Mouse (Mus musculus) CH12.LX (cell line): ENCODE measurements around the gene Man2b2.

ENCODE experiments used
- CHD1 ChIP-seq: IDR thresholded peaks from 2 replicates; pipeline ENCODE4 v1.6.1; 2012; ENCODE audit warnings: low read depth, low read length, improper control_type of control experiment, inconsistent platforms
- CHD2 ChIP-seq: IDR thresholded peaks from 2 replicates; pipeline ENCODE4 v1.6.1; 2011; ENCODE audit warnings: low read length, improper control_type of control experiment
- CTCF ChIP-seq, 2 experiments: IDR thresholded peaks in 1 of 2; conservative IDR thresholded peaks in 1 of 2; 2 replicates each; pipeline ENCODE4 v1.5.1; 2011 to 2012; ENCODE audit warnings: low read depth in 2 of 2, low read length in 2 of 2, improper control_type of control experiment in 1 of 2, inconsistent platforms in 1 of 2, mild to moderate bottlenecking in 1 of 2, moderate library complexity in 1 of 2
- E2F4 ChIP-seq: IDR thresholded peaks from 2 replicates; pipeline ENCODE4 v1.6.1; 2011; ENCODE audit warnings: low read depth, low read length, improper control_type of control experiment; ENCODE audit not compliant: insufficient replicate concordance
- EP300 ChIP-seq: IDR thresholded peaks from 2 replicates; pipeline ENCODE4 v1.6.1; 2011; ENCODE audit warnings: low read length, improper control_type of control experiment
- MAX ChIP-seq: IDR thresholded peaks from 2 replicates; pipeline ENCODE4 v1.6.1; 2011; ENCODE audit warnings: low read length, improper control_type of control experiment
- MAZ ChIP-seq: IDR thresholded peaks from 2 replicates; pipeline ENCODE4 v1.6.1; 2012; ENCODE audit warnings: low read depth, mild to moderate bottlenecking, inconsistent platforms, low read length, improper control_type of control experiment, moderate library complexity
- MYC ChIP-seq: IDR thresholded peaks from 2 replicates; pipeline ENCODE4 v1.6.1; 2011; ENCODE audit warnings: low read depth, mild to moderate bottlenecking, improper control_type of control experiment, low read length
- POLR2A ChIP-seq: IDR thresholded peaks from 2 replicates; pipeline ENCODE4 v1.6.1; 2011; ENCODE audit warnings: low read depth, mild to moderate bottlenecking, improper control_type of control experiment, low read length
- RAD21 ChIP-seq: IDR thresholded peaks from 2 replicates; pipeline ENCODE4 v1.6.1; 2011; ENCODE audit warnings: low read depth, mild to moderate bottlenecking, low read length, improper control_type of control experiment, moderate library complexity
- TBP ChIP-seq: conservative IDR thresholded peaks from 2 replicates; pipeline ENCODE4 v1.6.1; 2011; ENCODE audit warnings: low read depth, low read length, improper control_type of control experiment
- UBTF ChIP-seq: IDR thresholded peaks from 2 replicates; pipeline ENCODE4 v1.6.1; 2012; ENCODE audit warnings: low read depth, mild to moderate bottlenecking, inconsistent platforms, low read length, improper control_type of control experiment, moderate library complexity

DNA sequence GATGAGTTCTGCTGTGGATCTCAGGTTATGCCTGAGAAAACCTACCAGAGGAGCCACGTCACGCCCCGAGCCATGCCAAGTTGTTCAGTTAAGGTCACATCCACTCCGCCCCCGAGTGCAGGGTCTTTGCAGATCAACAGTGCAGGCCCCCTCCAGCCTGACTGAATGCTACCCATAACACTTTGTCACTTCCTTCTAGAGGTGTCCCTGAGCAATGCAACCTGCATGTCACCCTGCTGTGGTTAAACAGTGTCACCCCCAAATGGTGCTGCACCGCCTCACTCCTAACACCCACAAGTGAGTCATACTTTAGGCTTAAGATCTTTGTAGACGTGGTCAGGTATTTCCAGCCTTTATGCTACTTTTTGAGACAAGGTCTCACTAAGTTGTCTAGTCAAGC is 9.6 kb upstream of the Man2b2 start:
- TF ChIP-seq CTCF (conservative IDR thresholded peaks at IDR 0.05 in 1 of 2, IDR thresholded peaks at IDR 0.05 in 1 of 2; ENCODE audit: low read depth in 2 of 2, low read length in 2 of 2) (no peak), POLR2A (no peak), RAD21 (no peak), EP300 (no peak), MAX (no peak), CHD1 (no peak), MYC (no peak), MAZ (no peak), E2F4 (no peak), CHD2 (no peak), TBP (no peak), UBTF (no peak)
